Mouse (Mus musculus): Measurements from ENCODE around the gene Upf3b. TPM values are rescaled to one million over a fixed set of nuclear protein-coding genes. Genes with fewer than 3 reads are reported as not detected.
"Not testable (repeated sequence)": the region's sequence is repeated elsewhere in the genome, so short reads cannot be mapped to it uniquely, and the experiment has no call there.

The Upf3b gene
- polyA plus RNA-seq, 1 experiment from 2014 or later = 27.2 TPM

DNA sequence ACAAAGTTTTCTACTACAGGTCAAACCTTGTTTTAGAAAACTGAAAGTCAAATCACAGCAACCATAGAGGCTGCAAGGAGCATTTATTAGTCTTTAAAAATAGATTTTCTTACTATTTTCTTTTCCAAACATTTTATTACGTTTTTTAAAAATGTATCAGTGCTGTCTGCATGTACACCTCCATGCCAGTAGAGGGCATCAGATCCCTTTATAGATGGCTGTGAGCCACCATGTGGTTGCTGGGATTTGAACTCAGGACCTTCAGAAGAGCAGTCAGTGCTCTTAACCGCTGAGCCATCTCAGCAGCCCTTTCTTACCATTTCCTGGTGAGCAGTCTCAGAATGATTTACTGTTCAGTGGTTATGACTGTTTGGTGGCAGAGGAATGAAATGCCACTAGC lies 6.3 kb downstream of the Upf3b start:
- Histone ChIP-seq H3K27ac (replicated peaks) (no peak overlapping the region), H3K4me1 (replicated peaks) (no peaks in the 10 kb centered on the region), H3K4me3 (no peak overlapping the region), H3K9me3 (no peaks in the 10 kb centered on the region), H3K4me2 (no peak overlapping the region), H3K27me3 (no peaks in the 10 kb centered on the region), H3K9ac (no peak overlapping the region), H3K36me3 (peaks cover 9% of the 10 kb centered on the region; the same call in 1 of the 2 replicates)
- ATAC-seq (ENCODE audit: low FRiP score, low read depth) = no peak
- whole genome bisulfite sequencing = 89% methylated on average over 2 of the region's 2 CpGs

DNA sequence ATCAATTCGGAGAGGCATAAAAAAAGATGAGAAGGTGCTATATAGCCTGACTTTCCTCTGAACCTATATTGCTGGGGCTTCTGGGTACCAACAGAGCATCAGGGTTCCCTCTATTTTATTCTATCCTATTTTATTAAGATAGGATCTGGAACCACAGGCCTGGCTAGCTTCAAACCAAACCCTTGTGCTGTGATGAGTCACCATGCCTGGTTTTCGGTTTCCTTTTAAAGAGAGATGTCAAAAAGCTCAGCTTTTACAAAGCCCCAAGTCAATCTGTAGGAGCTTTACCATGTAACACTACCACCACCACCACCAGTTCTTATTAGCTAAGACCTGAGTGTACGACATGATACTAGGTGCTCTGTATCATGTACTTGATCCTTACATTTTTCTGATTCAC lies 11.4 kb downstream of the Upf3b start:
- no peak overlapping the region for H3K27ac ChIP-seq (replicated peaks)
- ATAC-seq (ENCODE audit: low FRiP score, low read depth) = no peak
- H3K4me1 ChIP-seq (replicated peaks) = no peaks in the 10 kb centered on the region
- H3K9me3 ChIP-seq = no peaks in the 10 kb centered on the region
- no peaks in the 10 kb centered on the region for H3K27me3 ChIP-seq
- H3K9ac ChIP-seq = no peak overlapping the region
- no peak overlapping the region for H3K4me3 ChIP-seq
- WGBS = 95% methylated on average over 3 of the region's 3 CpGs
- peaks cover 10% of the 10 kb centered on the region for H3K36me3 ChIP-seq
- H3K4me2 ChIP-seq = no peak overlapping the region

DNA sequence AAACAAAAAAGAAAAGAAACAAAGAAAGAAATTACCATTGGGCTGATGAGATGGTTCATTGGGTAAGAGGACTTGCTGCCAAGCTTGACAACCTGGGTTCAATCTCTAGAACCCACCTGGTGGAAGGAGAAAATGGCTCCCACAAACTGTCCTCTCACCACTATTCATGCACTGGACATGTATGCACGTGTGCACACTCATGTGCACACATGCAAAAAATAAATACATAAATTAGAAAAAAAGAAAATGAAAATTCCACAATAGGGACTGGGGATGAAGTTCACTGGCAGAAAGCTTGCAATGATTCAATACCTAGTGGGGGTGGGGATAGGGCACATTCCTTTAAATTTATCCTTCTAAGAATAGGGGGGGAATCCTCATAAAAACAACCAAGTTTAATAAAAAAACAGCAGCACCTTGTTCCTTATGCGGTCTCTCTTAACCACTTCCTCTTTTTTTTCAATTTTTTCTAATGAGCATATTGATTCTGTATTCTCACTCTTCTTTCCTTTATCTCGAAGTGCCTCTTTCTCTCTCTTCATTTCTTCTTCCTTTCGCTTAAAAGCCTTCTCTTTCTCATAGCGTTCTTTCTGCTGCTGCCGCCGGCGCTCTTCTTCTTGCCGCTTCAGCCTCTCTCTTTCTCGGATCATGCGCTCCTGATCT lies 14.9 kb downstream of the Upf3b start:
- Histone ChIP-seq H3K4me1 (replicated peaks) (no peaks in the 10 kb centered on the region), H3K27ac (replicated peaks) (no peak overlapping the region), H3K4me2 (no peak overlapping the region), H3K27me3 (no peaks in the 10 kb centered on the region), H3K9ac (no peak overlapping the region), H3K4me3 (no peak overlapping the region), H3K36me3 (peaks cover 4% of the 10 kb centered on the region), H3K9me3 (no peaks in the 10 kb centered on the region)
- 97% methylated on average over 11 of the region's 11 CpGs for WGBS
- no peak for ATAC-seq (ENCODE audit: low FRiP score, low read depth)

DNA sequence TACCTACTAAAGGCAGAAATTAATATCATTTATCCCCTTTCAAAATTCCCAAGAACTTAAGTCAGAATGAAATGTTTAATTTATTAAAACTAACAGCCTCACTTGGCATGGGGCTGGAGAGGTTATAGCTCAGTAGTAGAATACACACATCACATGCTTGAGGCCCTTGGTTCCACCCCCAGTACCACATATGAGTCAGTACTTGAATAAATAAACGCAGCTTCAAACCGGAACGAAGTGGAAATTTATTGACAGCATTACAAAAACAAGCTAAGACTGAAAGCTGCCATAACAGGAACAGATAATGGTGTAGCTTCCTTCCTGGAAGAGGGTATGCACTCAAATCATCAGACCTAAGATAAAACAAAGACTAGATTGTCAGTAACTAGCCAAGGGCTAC lies 18.7 kb downstream of the Upf3b start:
- Histone ChIP-seq H3K36me3 (peaks cover 1% of the 10 kb centered on the region), H3K27ac (replicated peaks) (no peak overlapping the region), H3K4me1 (replicated peaks) (no peaks in the 10 kb centered on the region), H3K4me2 (no peak overlapping the region), H3K9me3 (no peaks in the 10 kb centered on the region), H3K4me3 (no peak overlapping the region), H3K27me3 (no peaks in the 10 kb centered on the region), H3K9ac (no peak overlapping the region)
- WGBS = 91% methylated on average over 3 of the region's 3 CpGs
- no peak for ATAC-seq (ENCODE audit: low FRiP score, low read depth)

DNA sequence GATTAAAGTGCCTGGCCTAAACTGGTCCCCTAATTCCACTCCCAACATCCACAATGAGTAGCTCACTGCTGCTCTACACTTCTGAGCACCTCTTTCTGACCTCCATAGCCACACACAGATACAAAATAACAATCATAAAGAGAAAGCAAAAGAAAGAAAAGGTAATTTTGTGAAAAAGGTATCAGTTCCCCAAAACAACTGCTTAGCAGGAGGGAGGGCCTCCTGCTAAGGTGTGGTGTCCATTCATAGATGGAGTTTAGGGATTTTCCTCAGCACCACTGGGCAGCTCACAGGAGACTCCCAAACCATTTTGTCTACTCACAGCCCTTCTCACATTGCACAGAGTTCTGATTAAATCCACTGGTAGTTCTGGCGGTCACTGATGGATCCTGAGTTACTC lies 21.3 kb downstream of the Upf3b start:
- H3K9ac ChIP-seq = no peak overlapping the region
- no peaks in the 10 kb centered on the region; the same call in 1 of the 2 replicates for H3K36me3 ChIP-seq
- H3K27me3 ChIP-seq = no peaks in the 10 kb centered on the region
- 88% methylated on average over 1 of the region's 1 CpGs for WGBS
- no peak for ATAC-seq (ENCODE audit: low FRiP score, low read depth)
- no peak overlapping the region for H3K27ac ChIP-seq (replicated peaks)
- H3K4me1 ChIP-seq (replicated peaks) = no peaks in the 10 kb centered on the region
- H3K4me3 ChIP-seq = no peak overlapping the region
- no peak overlapping the region for H3K4me2 ChIP-seq
- H3K9me3 ChIP-seq = no peaks in the 10 kb centered on the region

DNA sequence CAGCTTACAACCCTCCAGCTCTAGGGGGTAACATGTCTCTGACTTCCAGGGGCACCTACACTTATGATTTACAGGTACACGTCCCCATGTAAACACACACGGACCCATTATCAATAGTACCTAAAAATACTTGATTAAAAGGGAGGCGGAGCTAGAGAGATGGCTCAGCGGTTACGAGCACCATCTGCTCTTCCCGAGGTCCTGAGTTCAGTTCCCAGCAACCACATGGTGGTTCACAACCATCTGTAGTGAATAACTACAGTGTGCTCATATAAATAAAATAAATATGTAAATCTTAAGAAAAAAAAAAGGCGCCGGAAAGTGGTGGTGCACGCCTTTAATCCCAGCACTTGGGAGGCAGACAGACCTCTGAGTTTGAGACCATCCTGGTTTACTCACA lies 24.5 kb downstream of the Upf3b start:
- peak overlapping the region; percentile 56 for H3K4me2 ChIP-seq
- H3K4me1 ChIP-seq (replicated peaks) = peaks cover 9% of the 10 kb centered on the region
- 26% methylated on average over 9 of the region's 9 CpGs for WGBS
- peaks cover 7% of the 10 kb centered on the region; the same call in 1 of the 2 replicates for H3K36me3 ChIP-seq
- H3K4me3 ChIP-seq = peak overlapping the region; percentile 53
- no peaks in the 10 kb centered on the region for H3K27me3 ChIP-seq
- peak overlapping the region; percentile 91 for H3K27ac ChIP-seq (replicated peaks)
- H3K9me3 ChIP-seq = no peaks in the 10 kb centered on the region
- H3K9ac ChIP-seq = peak overlapping the region; percentile 4; the same call in 1 of the 2 replicates
- ATAC-seq (ENCODE audit: low FRiP score, low read depth) = no peak; the same call in 1 of the 2 replicates

DNA sequence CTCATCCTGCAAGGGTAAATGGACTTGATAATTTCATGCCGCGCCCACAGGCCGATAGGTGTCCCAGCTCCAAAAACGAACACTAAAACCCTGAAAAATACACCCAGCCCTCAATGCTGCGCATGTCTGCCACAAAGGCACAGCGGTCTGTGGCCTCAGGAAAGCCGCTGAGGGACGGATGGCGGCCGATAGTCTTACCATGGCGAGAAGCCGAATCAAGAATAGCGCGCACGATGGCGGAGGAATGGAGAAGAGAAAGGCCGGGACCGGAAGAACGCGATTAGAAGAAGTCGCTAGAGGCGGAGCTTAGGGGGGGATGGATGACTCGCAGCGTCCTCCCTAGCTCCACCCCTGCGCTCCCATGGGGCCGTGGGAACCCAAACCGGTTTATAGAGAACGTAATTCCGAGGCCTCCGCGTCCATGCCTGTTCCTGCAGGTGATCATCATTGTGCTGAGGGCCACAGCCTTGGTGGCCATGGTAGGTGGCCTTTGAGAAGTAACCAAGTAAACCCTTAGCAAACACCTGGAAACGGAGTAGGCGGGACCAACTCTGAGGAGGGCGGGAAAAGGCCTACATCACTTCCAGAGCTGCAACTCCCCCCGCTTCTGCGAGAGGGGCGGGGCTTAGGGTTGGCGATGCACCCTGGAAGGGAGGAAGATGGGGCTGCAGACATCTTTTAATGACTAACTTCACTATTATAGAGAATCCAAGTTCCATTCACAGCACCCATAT lies 25.0 kb downstream of the Upf3b start, which contains the start of gene Rpl39:
Gene Rpl39, minus strand, starts transcription at position 476 of the 734 bp plus-strand sequence.
- H3K4me3 ChIP-seq = peak within 1 kb of the TSS; percentile 53
- peaks cover 9% of the 10 kb centered on the region for H3K4me1 ChIP-seq (replicated peaks)
- ATAC-seq (ENCODE audit: low FRiP score, low read depth) = peak; percentile 96
- H3K9ac ChIP-seq = peak within 1 kb of the TSS; percentile 66
- peaks cover 7% of the 10 kb centered on the region; the same call in 1 of the 2 replicates for H3K36me3 ChIP-seq
- H3K4me2 ChIP-seq = peak within 1 kb of the TSS; percentile 56
- no peaks in the 10 kb centered on the region for H3K9me3 ChIP-seq
- peak within 1 kb of the TSS; percentile 91 for H3K27ac ChIP-seq (replicated peaks)
- no peaks in the 10 kb centered on the region for H3K27me3 ChIP-seq
- WGBS = 16% methylated on average over 38 of the region's 38 CpGs

DNA sequence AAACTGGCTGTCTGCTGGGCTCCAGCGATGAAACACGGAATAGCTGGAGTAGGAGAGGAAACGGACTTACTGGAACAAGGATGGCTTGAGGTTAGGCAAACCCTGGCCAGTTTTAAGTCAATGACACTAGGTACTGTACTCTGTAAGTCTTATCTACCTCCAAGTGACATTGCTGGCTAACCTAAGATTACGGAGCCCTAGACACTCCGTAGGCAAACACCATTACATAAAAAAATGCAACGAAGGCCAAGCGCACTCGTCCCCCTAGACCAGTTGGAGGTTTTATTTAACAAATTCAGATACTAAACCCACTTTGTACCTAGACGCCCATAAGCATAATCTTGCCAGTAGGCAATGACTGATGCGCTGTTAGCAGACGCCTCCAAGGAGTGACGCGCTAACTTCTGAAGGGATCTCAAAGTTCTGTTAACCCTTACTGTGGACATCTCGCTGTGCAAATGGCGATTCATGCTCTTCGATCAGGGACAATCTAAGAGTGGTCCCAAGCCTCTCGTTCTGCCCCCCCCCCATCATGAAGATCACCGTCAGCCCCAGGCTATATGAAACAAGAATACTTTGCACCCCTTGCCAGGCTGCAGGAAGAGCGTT lies 25.7 kb downstream of the Upf3b start:
- H3K36me3 ChIP-seq = peaks cover 7% of the 10 kb centered on the region; the same call in 1 of the 2 replicates
- H3K27me3 ChIP-seq = no peaks in the 10 kb centered on the region
- peak overlapping the region; percentile 66 for H3K9ac ChIP-seq
- peak overlapping the region; percentile 91 for H3K27ac ChIP-seq (replicated peaks)
- peak overlapping the region; percentile 56 for H3K4me2 ChIP-seq
- ATAC-seq (ENCODE audit: low FRiP score, low read depth) = peak; percentile 24
- H3K4me1 ChIP-seq (replicated peaks) = peaks cover 9% of the 10 kb centered on the region
- no peaks in the 10 kb centered on the region for H3K9me3 ChIP-seq
- H3K4me3 ChIP-seq = peak overlapping the region; percentile 53
- 25% methylated on average over 19 of the region's 19 CpGs for WGBS

DNA sequence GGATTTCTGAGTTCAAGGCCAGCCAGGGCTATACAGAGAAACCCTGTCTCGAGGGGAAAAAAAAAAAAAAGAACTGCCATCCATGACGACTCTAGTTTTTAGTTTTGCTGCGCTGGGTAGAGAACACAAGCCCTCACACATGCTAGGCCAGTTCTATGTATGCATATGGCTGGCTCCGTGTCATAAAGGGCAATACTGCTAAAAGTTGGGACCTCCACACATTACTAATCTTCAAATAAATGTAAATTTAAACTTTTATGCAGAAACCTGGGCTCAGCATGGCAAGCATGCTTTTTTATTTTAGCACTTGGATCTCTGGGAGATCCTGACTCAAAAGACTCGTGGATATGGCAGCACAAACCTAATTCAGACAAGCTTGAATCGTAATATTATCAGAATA lies 28.9 kb downstream of the Upf3b start:
- WGBS = 56% methylated on average over 6 of the region's 6 CpGs
- Histone ChIP-seq H3K36me3 (peaks cover 7% of the 10 kb centered on the region; the same call in 1 of the 2 replicates), H3K4me3 (no peak overlapping the region), H3K27me3 (no peaks in the 10 kb centered on the region), H3K27ac (replicated peaks) (no peak overlapping the region), H3K9ac (no peak overlapping the region), H3K4me2 (no peak overlapping the region), H3K9me3 (no peaks in the 10 kb centered on the region), H3K4me1 (replicated peaks) (peaks cover 9% of the 10 kb centered on the region)
- ATAC-seq (ENCODE audit: low FRiP score, low read depth) = no peak

DNA sequence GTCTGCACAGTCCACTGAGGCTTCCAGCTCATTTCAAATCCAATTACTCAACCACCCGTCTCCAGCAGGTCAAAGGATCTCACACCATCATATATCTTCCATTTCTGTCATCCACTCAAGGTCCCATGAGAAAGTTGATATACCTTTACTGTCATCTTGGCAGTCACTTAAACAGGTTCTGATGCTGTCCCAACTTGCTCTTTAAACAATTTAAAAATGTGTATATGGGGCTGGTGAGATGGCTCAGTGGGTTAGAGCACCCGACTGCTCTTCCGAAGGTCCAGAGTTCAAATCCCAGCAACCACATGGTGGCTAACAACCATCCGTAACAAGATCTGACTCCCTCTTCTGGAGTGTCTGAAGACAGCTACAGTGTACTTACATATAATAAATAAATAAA lies 29.8 kb downstream of the Upf3b start:
- H3K4me3 ChIP-seq; H3K4me2 ChIP-seq; H3K9ac ChIP-seq; H3K9me3 ChIP-seq; H3K4me1 ChIP-seq (replicated peaks); ATAC-seq (ENCODE audit: low FRiP score, low read depth); H3K27ac ChIP-seq (replicated peaks); H3K27me3 ChIP-seq; H3K36me3 ChIP-seq: not testable (repeated sequence)
- 70% methylated on average over 4 of the region's 4 CpGs for WGBS

DNA sequence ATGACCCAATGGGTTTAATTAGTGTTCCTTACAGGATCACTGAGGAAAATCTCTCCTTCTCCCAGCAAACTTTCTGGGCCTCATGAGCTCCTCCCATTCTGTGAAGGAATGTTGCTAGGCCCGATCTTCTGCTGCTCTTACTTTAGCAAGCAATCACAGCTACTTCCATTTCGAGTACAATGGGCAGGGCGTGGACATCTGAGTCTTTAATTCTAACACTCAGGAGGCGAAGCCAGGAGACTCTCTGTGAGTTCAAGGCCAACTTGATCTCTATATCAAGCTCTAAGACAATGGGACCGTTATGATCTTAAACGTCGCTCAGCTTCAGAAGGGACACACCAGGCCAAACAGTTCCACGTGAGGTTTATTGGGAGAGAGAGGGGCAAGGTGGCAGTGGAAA lies 33.5 kb downstream of the Upf3b start:
- Histone ChIP-seq H3K4me3 (no peak overlapping the region), H3K36me3 (peaks cover 3% of the 10 kb centered on the region; the same call in 1 of the 2 replicates), H3K4me1 (replicated peaks) (no peaks in the 10 kb centered on the region), H3K27me3 (no peaks in the 10 kb centered on the region), H3K4me2 (no peak overlapping the region), H3K9me3 (no peaks in the 10 kb centered on the region), H3K27ac (replicated peaks) (no peak overlapping the region), H3K9ac (no peak overlapping the region)
- ATAC-seq (ENCODE audit: low FRiP score, low read depth) = no peak
- WGBS = 83% methylated on average over 8 of the region's 8 CpGs

DNA sequence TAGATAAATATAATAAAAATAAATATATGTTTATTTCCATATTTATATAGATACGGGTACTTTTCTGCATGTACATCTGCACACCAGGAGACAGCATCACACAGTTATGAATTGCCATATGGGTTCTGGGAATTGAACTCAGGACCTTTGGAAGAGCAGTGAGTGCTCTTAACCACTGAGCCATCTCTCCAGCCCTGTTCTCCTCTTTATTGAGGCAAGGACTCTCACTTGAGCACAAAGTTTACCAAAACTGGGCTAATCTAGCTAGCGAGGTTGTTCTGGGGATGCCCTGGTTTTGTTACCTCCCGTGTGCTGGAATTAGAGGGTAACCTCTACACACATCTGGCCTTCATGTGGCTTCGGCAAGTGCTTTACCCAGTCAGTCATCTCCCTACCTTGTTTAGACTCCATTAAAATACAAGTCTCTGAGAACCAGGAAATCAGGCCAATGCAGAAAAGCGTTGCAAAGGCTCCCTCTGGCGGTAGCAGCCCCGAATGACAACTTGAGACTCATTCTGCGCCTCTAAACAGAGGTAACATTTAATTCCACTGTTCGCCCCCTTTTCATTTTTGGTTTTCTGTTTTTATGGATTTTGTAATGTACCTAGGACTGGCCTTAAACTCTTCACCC lies 35.7 kb downstream of the Upf3b start:
- 35% methylated on average over 9 of the region's 9 CpGs for WGBS
- H3K9ac ChIP-seq = no peak overlapping the region
- peak; percentile 51; the same call in 1 of the 2 replicates for ATAC-seq (ENCODE audit: low FRiP score, low read depth)
- H3K9me3 ChIP-seq = no peaks in the 10 kb centered on the region
- no peaks in the 10 kb centered on the region for H3K4me1 ChIP-seq (replicated peaks)
- H3K36me3 ChIP-seq = no peaks in the 10 kb centered on the region
- H3K27me3 ChIP-seq = no peaks in the 10 kb centered on the region
- H3K27ac ChIP-seq (replicated peaks) = no peak overlapping the region
- no peak overlapping the region for H3K4me2 ChIP-seq
- no peak overlapping the region for H3K4me3 ChIP-seq

Data from hindbrain, embryonic 15.5 days (tissue).